Mouse (Mus musculus): Measurements from ENCODE around the gene 0610010F05Rik. TPM values are rescaled to one million over a fixed set of nuclear protein-coding genes. Genes with fewer than 3 reads are reported as not detected.
"Not testable (repeated sequence)": the region's sequence is repeated elsewhere in the genome, so short reads cannot be mapped to it uniquely, and the experiment has no call there.

0610010F05Rik gene
- polyA plus RNA-seq, 1 experiment from 2014 or later, result 18.4 TPM

- Histone ChIP-seq H3K27ac (ENCODE audit: low read length) (no peak overlapping the region), H3K27me3 (ENCODE audit: control insufficient read depth, insufficient read depth, low read depth, low read length) (no peaks in the 10 kb centered on the region), H3K4me1 (replicated peaks; ENCODE audit: control insufficient read depth, insufficient read depth, low read length) (peaks cover 3% of the 10 kb centered on the region; the same call in 1 of the 2 replicates), H3K9ac (ENCODE audit: low read length) (no peak overlapping the region), H3K9me3 (ENCODE audit: control insufficient read depth, low read length) (no peaks in the 10 kb centered on the region), H3K4me3 (ENCODE audit: low read length) (no peak overlapping the region), H3K4me2 (ENCODE audit: low read depth, low read length) (no peak overlapping the region), H3K36me3 (ENCODE audit: control insufficient read depth, insufficient read depth, low read length) (no peaks in the 10 kb centered on the region)
- ATAC-seq (ENCODE audit: low read depth), result no peak
Measured at GRCm38 (mm10) chr11:23630664-23631063, 2.8 kb downstream of the 0610010F05Rik start.

GRCm38 (mm10) chr11:23618995-23619394, 14.4 kb downstream of the 0610010F05Rik start:
- Histone ChIP-seq H3K4me2 (ENCODE audit: low read depth, low read length) (no peak overlapping the region), H3K4me1 (replicated peaks; ENCODE audit: control insufficient read depth, insufficient read depth, low read length) (no peaks in the 10 kb centered on the region), H3K9me3 (ENCODE audit: control insufficient read depth, low read length) (no peaks in the 10 kb centered on the region), H3K27me3 (ENCODE audit: control insufficient read depth, insufficient read depth, low read depth, low read length) (no peaks in the 10 kb centered on the region), H3K36me3 (ENCODE audit: control insufficient read depth, insufficient read depth, low read length) (0 out of 2 replicates have a peak, but pooled peaks cover 2% of the 10 kb centered on the region), H3K4me3 (ENCODE audit: low read length) (no peak overlapping the region), H3K27ac (ENCODE audit: low read length) (no peak overlapping the region), H3K9ac (ENCODE audit: low read length) (no peak overlapping the region)
- ATAC-seq (ENCODE audit: low read depth), result no peak
- 82% methylated on average over 5 of the region's 5 CpGs for WGBS

GRCm38 (mm10) chr11:23614546-23614945, 18.9 kb downstream of the 0610010F05Rik start:
- Histone ChIP-seq H3K9ac (ENCODE audit: low read length) (no peak overlapping the region), H3K4me3 (ENCODE audit: low read length) (no peak overlapping the region), H3K4me2 (ENCODE audit: low read depth, low read length) (no peak overlapping the region), H3K9me3 (ENCODE audit: control insufficient read depth, low read length) (no peaks in the 10 kb centered on the region), H3K4me1 (replicated peaks; ENCODE audit: control insufficient read depth, insufficient read depth, low read length) (no peaks in the 10 kb centered on the region), H3K27me3 (ENCODE audit: control insufficient read depth, insufficient read depth, low read depth, low read length) (no peaks in the 10 kb centered on the region), H3K27ac (ENCODE audit: low read length) (no peak overlapping the region), H3K36me3 (ENCODE audit: control insufficient read depth, insufficient read depth, low read length) (no peaks in the 10 kb centered on the region)
- WGBS, result 81% methylated on average over 5 of the region's 5 CpGs
- ATAC-seq (ENCODE audit: low read depth), result no peak

GRCm38 (mm10) chr11:23607291-23607690, 26.1 kb downstream of the 0610010F05Rik start:
- H3K36me3 ChIP-seq (ENCODE audit: control insufficient read depth, insufficient read depth, low read length); ATAC-seq (ENCODE audit: low read depth); H3K27ac ChIP-seq (ENCODE audit: low read length); H3K9me3 ChIP-seq (ENCODE audit: control insufficient read depth, low read length); H3K4me3 ChIP-seq (ENCODE audit: low read length); H3K27me3 ChIP-seq (ENCODE audit: control insufficient read depth, insufficient read depth, low read depth, low read length); H3K9ac ChIP-seq (ENCODE audit: low read length); H3K4me1 ChIP-seq (replicated peaks; ENCODE audit: control insufficient read depth, insufficient read depth, low read length); H3K4me2 ChIP-seq (ENCODE audit: low read depth, low read length): not testable (repeated sequence)
- WGBS, result 86% methylated on average over 6 of the region's 6 CpGs

- H3K4me2 ChIP-seq (ENCODE audit: low read depth, low read length), result no peak overlapping the region
- no peaks in the 10 kb centered on the region for H3K27me3 ChIP-seq (ENCODE audit: control insufficient read depth, insufficient read depth, low read depth, low read length)
- H3K27ac ChIP-seq (ENCODE audit: low read length), result no peak overlapping the region
- no peaks in the 10 kb centered on the region for H3K9me3 ChIP-seq (ENCODE audit: control insufficient read depth, low read length)
- no peak for ATAC-seq (ENCODE audit: low read depth)
- peaks cover 2% of the 10 kb centered on the region; the same call in 1 of the 2 replicates for H3K36me3 ChIP-seq (ENCODE audit: control insufficient read depth, insufficient read depth, low read length)
- no peak overlapping the region for H3K9ac ChIP-seq (ENCODE audit: low read length)
- WGBS, result 90% methylated on average over 7 of the region's 7 CpGs
- no peaks in the 10 kb centered on the region for H3K4me1 ChIP-seq (replicated peaks; ENCODE audit: control insufficient read depth, insufficient read depth, low read length)
- H3K4me3 ChIP-seq (ENCODE audit: low read length), result no peak overlapping the region
Measured at GRCm38 (mm10) chr11:23570130-23570529, 63.3 kb downstream of the 0610010F05Rik start.

GRCm38 (mm10) chr11:23565761-23566160, 67.7 kb downstream of the 0610010F05Rik start:
- 46% methylated on average over 6 of the region's 6 CpGs for WGBS

GRCm38 (mm10) chr11:23557039-23557630, 76.3 kb downstream of the 0610010F05Rik start:
- no peaks in the 10 kb centered on the region for H3K36me3 ChIP-seq (ENCODE audit: control insufficient read depth, insufficient read depth, low read length)
- no peak overlapping the region for H3K4me2 ChIP-seq (ENCODE audit: low read depth, low read length)
- H3K27me3 ChIP-seq (ENCODE audit: control insufficient read depth, insufficient read depth, low read depth, low read length), result no peaks in the 10 kb centered on the region
- H3K9ac ChIP-seq (ENCODE audit: low read length), result no peak overlapping the region
- H3K9me3 ChIP-seq (ENCODE audit: control insufficient read depth, low read length), result no peaks in the 10 kb centered on the region
- no peak overlapping the region for H3K4me3 ChIP-seq (ENCODE audit: low read length)
- no peak overlapping the region for H3K27ac ChIP-seq (ENCODE audit: low read length)
- no peaks in the 10 kb centered on the region for H3K4me1 ChIP-seq (replicated peaks; ENCODE audit: control insufficient read depth, insufficient read depth, low read length)
- ATAC-seq (ENCODE audit: low read depth), result no peak
- WGBS, result 60% methylated on average over 6 of the region's 6 CpGs

More at GRCm38 (mm10) chr11:23565761-23566160, 67.7 kb downstream of the 0610010F05Rik start:
- no peak overlapping the region for H3K9ac ChIP-seq (ENCODE audit: low read length)
- no peaks in the 10 kb centered on the region for H3K27me3 ChIP-seq (ENCODE audit: control insufficient read depth, insufficient read depth, low read depth, low read length)
- H3K4me3 ChIP-seq (ENCODE audit: low read length), result no peak overlapping the region
- no peaks in the 10 kb centered on the region for H3K9me3 ChIP-seq (ENCODE audit: control insufficient read depth, low read length)
- no peak overlapping the region for H3K4me2 ChIP-seq (ENCODE audit: low read depth, low read length)
- ATAC-seq (ENCODE audit: low read depth), result peak; percentile 82
- H3K27ac ChIP-seq (ENCODE audit: low read length), result no peak overlapping the region
- H3K36me3 ChIP-seq (ENCODE audit: control insufficient read depth, insufficient read depth, low read length), result no peaks in the 10 kb centered on the region; the same call in 1 of the 2 replicates
- H3K4me1 ChIP-seq (replicated peaks; ENCODE audit: control insufficient read depth, insufficient read depth, low read length), result no peaks in the 10 kb centered on the region

- no peak for ATAC-seq (ENCODE audit: low read depth)
- H3K36me3 ChIP-seq (ENCODE audit: control insufficient read depth, insufficient read depth, low read length), result no peaks in the 10 kb centered on the region
- 74% methylated on average over 2 of the region's 2 CpGs for WGBS
Measured at GRCm38 (mm10) chr11:23537446-23537845, 96.0 kb downstream of the 0610010F05Rik start.

GRCm38 (mm10) chr11:23520473-23521205, 112.8 kb downstream of the 0610010F05Rik start, which contains the start of gene 1700093K21Rik:
1700093K21Rik (minus strand) TSS chr11:23521155.
- Histone ChIP-seq H3K9ac (ENCODE audit: low read length) (no peak within 1 kb of the TSS), H3K36me3 (ENCODE audit: control insufficient read depth, insufficient read depth, low read length) (no peaks in the 10 kb centered on the region), H3K4me1 (replicated peaks; ENCODE audit: control insufficient read depth, insufficient read depth, low read length) (no peaks in the 10 kb centered on the region), H3K4me2 (ENCODE audit: low read depth, low read length) (no peak within 1 kb of the TSS), H3K27me3 (ENCODE audit: control insufficient read depth, insufficient read depth, low read depth, low read length) (no peaks in the 10 kb centered on the region), H3K27ac (ENCODE audit: low read length) (no peak within 1 kb of the TSS), H3K9me3 (ENCODE audit: control insufficient read depth, low read length) (no peaks in the 10 kb centered on the region), H3K4me3 (ENCODE audit: low read length) (no peak within 1 kb of the TSS)
- ATAC-seq (ENCODE audit: low read depth), result no peak
- WGBS, result 31% methylated on average over 5 of the region's 5 CpGs

More at GRCm38 (mm10) chr11:23537446-23537845, 96.0 kb downstream of the 0610010F05Rik start:
- H3K4me1 ChIP-seq (replicated peaks; ENCODE audit: control insufficient read depth, insufficient read depth, low read length), result no peaks in the 10 kb centered on the region
- H3K27me3 ChIP-seq (ENCODE audit: control insufficient read depth, insufficient read depth, low read depth, low read length), result no peaks in the 10 kb centered on the region
- H3K9me3 ChIP-seq (ENCODE audit: control insufficient read depth, low read length), result no peaks in the 10 kb centered on the region
- no peak overlapping the region for H3K9ac ChIP-seq (ENCODE audit: low read length)
- H3K4me3 ChIP-seq (ENCODE audit: low read length), result no peak overlapping the region
- no peak overlapping the region for H3K4me2 ChIP-seq (ENCODE audit: low read depth, low read length)
- H3K27ac ChIP-seq (ENCODE audit: low read length), result no peak overlapping the region
